Mouse (Mus musculus) neutrophil, adult 5-6 weeks (primary cell): ENCODE data around the gene Gm9958. TPM values are rescaled to one million over a fixed set of nuclear protein-coding genes. Genes with fewer than 3 reads are reported as not detected.

Experiments used
- ATAC-seq: fragments of 151-379, 151-347 bp; 2 replicates; pipeline ENCODE4 v1.8.0; 2017; ENCODE audit warnings: mild to moderate bottlenecking, moderate TSS enrichment; ENCODE audit not compliant: insufficient number of reproducible peaks, poor library complexity, low FRiP score, severe bottlenecking; ENCODE audit errors: extremely low read depth
- total RNA-seq: library from RNA; stranded (forward); fragments of 200-1000 nt; gene quantifications from 2 replicates; pipeline ENCODE4 v1.2.3, GENCODE M21; 2017

The Gm9958 gene
- total RNA-seq, 1 experiment from 2014 or later = 3.5 TPM

DNA sequence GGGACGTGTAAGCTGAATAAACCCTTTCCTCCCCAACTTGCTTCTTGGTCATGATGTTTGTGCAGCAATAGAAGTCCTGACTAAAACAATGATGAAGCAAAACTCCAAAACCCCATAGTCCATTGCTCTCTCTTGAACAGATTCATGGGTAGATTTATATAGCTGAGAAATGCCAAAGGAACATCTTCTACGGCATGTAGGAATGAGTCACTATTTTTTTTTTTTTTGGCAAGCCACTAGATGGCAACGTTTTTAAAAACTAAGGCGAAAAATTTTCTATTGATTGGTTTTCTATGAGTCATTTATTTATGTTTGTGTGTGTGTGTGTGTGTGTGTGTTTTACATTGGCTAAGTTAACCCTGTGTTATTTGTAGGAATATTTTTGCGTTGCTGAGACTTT is 26.8 kb downstream of the Gm9958 start:
- ATAC-seq = no peak

DNA sequence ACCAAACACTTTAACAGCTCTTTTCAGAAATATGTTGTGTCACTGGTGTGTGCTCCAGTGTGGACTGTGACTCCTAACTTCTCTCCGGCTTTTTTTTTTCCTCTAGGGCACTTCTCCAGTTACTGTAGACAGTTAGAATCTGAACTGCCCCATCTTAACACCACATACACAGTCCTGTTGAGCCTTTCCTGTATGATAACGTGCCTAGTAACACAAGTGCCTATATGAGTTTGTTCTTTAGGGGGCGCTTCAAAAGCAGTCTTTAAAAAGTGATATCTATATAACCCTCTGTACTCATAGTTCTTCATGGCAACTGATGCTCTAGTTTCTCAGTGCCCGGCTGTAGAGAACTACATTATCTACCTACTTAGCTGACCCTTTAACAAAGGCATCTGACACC is 27.3 kb downstream of the Gm9958 start:
- ATAC-seq = no peak

DNA sequence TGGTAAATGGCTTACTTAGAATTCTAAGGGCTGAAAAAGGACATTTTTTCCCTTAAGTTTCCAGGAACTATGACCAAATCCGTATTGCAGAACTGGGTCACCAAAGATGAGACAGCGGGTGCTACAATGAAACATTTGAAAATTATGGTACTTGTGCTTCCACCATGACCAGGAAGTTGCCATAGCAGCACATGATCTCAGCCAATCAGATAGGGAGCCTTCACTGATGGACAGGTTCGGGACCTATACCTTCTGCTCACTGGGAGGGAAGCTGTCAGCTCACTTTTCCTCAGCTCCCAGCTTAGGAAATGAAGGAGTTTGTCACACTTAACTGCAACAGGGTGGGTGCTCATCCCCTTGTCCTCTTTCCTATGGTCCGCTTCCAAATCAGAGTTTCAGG is 29.8 kb downstream of the Gm9958 start:
- ATAC-seq = no peak

DNA sequence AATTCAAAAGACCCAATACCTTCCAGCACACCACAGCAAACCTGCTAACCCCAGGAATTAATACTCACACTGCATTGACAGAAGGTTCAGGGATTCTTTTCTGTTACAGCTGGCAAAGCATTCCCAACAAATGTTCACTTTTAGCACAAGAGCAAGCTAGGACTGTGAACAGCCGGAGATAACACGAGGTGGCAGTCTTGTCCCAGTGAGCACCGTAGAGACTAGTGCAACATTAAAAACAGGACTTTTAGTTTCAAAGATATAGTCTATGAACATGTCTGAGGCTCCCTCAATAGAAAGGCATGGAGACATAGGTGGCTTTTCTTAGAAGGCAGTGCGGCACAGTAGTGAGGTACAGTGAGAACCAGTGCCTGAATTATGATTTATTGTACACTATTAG is 38.2 kb downstream of the Gm9958 start:
- ATAC-seq = no peak

DNA sequence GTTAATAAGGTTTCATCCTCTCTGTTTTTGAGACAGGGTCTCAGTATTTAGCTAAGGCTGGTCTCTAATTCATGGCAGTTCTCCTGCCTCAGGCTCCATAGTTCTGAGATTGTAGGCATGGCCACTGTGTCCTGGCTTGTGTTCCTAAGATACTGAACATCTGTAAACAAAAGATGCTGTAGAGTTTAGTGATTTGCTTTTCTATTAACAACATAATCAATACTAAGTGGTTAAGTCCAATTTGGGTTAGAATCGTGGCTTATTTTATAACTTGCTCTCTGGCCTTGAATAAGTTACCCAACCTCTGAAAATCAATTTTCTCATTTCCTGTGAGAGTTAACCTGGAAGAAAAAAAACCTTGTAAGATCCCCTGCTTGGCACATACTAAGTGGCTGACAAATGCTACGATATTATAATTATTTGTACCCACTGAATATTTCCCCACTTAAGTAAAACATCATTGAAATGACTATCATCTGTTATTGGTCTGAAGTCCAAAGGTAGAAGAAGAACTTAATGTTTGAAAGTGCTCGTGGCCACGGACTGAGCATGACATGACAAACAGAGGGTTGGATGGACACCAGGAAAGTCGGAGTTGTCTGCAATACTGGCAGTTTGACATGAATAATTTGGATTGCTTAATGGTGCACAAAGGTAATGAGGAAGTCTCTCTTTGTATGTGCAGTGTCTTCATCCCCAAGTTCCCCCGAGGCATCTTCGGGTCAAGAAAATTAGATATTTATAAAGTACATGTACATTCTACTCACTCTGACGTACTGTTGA is 47.3 kb downstream of the Gm9958 start:
- no peak for ATAC-seq

DNA sequence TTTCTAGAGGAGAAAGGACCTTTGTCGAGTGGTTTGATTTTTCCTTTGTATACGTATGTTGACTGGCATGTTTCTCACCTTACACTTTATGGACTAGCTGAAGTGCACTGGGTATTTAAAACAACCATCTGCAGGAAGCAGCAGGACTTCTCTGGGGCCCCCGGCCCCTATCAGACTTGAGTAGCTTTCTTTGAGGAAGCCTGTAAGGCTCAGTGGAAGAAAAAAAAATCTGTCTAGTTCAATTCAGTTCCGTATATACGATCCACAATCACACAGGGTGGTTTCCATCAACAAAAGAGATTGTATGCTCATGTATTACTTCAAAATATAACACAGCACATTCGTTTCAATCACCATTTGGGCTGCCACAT is 47.9 kb downstream of the Gm9958 start:
- ATAC-seq = no peak

Other genes with a start within 250 kb of the Gm9958 start
- 12.3 and 17.9 TPM in 2 replicates for gene Cox18, start 143.2 kb upstream of the Gm9958 start, total RNA-seq
- 135 and 138 TPM in 2 replicates for gene Ankrd17, start 627 bp upstream of the Gm9958 start, total RNA-seq
- gene Alb, start 93.7 kb downstream of the Gm9958 start, total RNA-seq = not detected in 2 replicates
- 2.2 and 3.3 TPM in 2 replicates for gene Afp, start 123.5 kb downstream of the Gm9958 start, total RNA-seq
- not detected in 2 replicates for gene Afm, start 151.7 kb downstream of the Gm9958 start, total RNA-seq
- gene 5830473C10Rik, start 193.9 kb downstream of the Gm9958 start, total RNA-seq = not detected in 2 replicates